Mouse (Mus musculus) megakaryocyte, embryonic 14.5 days (primary cell): ENCODE data around the gene Rcor1.

ENCODE experiments used
- FLI1 ChIP-seq: IDR thresholded peaks from 2 replicates; pipeline ENCODE4 v1.6.1; 2012; ENCODE audit warnings: low read length, inconsistent platforms, mixed read lengths
- GATA1 ChIP-seq: IDR thresholded peaks from 3 replicates; pipeline ENCODE4 v1.6.1; 2012; ENCODE audit warnings: mixed read lengths, low read length, inconsistent platforms, borderline replicate concordance

- TF ChIP-seq GATA1, result no peak
- no peak for TF ChIP-seq FLI1
Measured at GRCm38 (mm10) chr12:111021577-111021976, 17.6 kb upstream of the Rcor1 start.
